Mouse (Mus musculus) brain, embryonic 14.5 days (tissue): ENCODE measurements around the gene Senp8.

Experiments used
- CTCF ChIP-seq: fragments of 200-500 bp; IDR thresholded peaks from 2 replicates; pipeline ENCODE4 v1.5.1; 2012; ENCODE audit warnings: inconsistent platforms, mild to moderate bottlenecking, moderate library complexity, borderline replicate concordance; ENCODE audit not compliant: insufficient read depth, insufficient read length; ENCODE audit errors: extremely low read depth
- POLR2A ChIP-seq: fragments of 200-500 bp; IDR thresholded peaks from 2 replicates; pipeline ENCODE4 v1.6.1; 2012; ENCODE audit warnings: mild to moderate bottlenecking, inconsistent platforms, borderline replicate concordance; ENCODE audit not compliant: poor library complexity, insufficient read depth, insufficient read length, severe bottlenecking; ENCODE audit errors: extremely low read depth

GRCm38 (mm10) chr9:59696381-59696780, 54.1 kb downstream of the Senp8 start:
- TF ChIP-seq POLR2A = no peak
- TF ChIP-seq CTCF = no peak
